In the genomic region with DNA sequence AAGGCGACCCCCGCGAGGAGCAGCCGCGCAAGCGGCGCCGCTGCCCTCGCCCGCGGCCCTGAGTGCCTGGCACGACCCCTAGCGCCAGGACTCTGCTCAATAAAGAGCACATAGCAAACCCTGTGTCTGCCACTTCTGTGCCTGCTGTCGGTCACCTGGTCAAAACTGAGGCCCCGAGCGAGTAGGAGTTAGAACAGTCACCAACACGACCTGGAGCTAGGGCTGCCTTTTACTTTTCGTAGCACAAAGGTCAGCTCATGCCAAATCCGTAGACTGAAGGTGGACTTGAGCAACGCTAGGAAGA, we compare ENCODE assay signal across 9 mouse cellular contexts. TPM values are rescaled to one million over a fixed set of nuclear protein-coding genes. Genes with fewer than 3 reads are reported as not detected.
DNase-seq lines count a peak whose midpoint lies in the region; ATAC-seq and TF ChIP-seq lines count a peak whose summit lies in the region.
"Had no signal": no experiment of that assay in that cellular context is flagged by ENCODE, and none has a peak within 500 bp of the region (broad histone marks: within the 10 kb centered on the region; RNA-seq: fewer than 3 reads in every experiment).

No protein-coding gene starts in this region.

- H3K27me3 ChIP-seq in kidney, postnatal 0 days (ENCODE audit: insufficient read depth, low read length): peaks cover 4% of the 10 kb centered on the region; the same call in 1 of the 2 replicates
- peaks cover 35% of the 10 kb centered on the region for H3K27me3 ChIP-seq in embryonic facial prominence, embryonic 13.5 days
- H3K27me3 ChIP-seq in intestine, embryonic 15.5 days (replicated peaks): peaks cover 28% of the 10 kb centered on the region
- no peaks in the 10 kb centered on the region for H3K27me3 ChIP-seq in midbrain, postnatal 0 days (ENCODE audit: insufficient read depth, low read length)
- H3K27me3 ChIP-seq: Patski had no signal

- peak; percentile 35; the same call in 1 of the 2 replicates for TF ChIP-seq CTCF in kidney, postnatal 0 days (IDR thresholded peaks at IDR 0.05; ENCODE audit: low read depth)
- TF ChIP-seq CTCF in midbrain, postnatal 0 days (IDR thresholded peaks at IDR 0.05): peak; percentile 51

- H3K36me3 ChIP-seq in kidney, postnatal 0 days (ENCODE audit: insufficient read depth, low read length): no peaks in the 10 kb centered on the region
- H3K36me3 ChIP-seq in embryonic facial prominence, embryonic 13.5 days: no peaks in the 10 kb centered on the region
- H3K36me3 ChIP-seq in intestine, embryonic 15.5 days: no peaks in the 10 kb centered on the region
- no peaks in the 10 kb centered on the region for H3K36me3 ChIP-seq in midbrain, postnatal 0 days (ENCODE audit: insufficient read depth, low read length)

- H3K4me1 ChIP-seq in kidney, postnatal 0 days (replicated peaks; ENCODE audit: insufficient read depth, low read length): peaks cover 12% of the 10 kb centered on the region
- H3K4me1 ChIP-seq in embryonic facial prominence, embryonic 13.5 days: peaks cover 34% of the 10 kb centered on the region
- peaks cover 18% of the 10 kb centered on the region for H3K4me1 ChIP-seq in intestine, embryonic 15.5 days (replicated peaks)
- peaks cover 14% of the 10 kb centered on the region; the same call in 1 of the 2 replicates for H3K4me1 ChIP-seq in midbrain, postnatal 0 days (ENCODE audit: insufficient read depth, low read length)

- H3K4me3 ChIP-seq in kidney, postnatal 0 days (replicated peaks; ENCODE audit: low read depth, low read length): no peak overlapping the region; the same call in 1 of the 2 replicates
- peak overlapping the region; percentile 48 for H3K4me3 ChIP-seq in embryonic facial prominence, embryonic 13.5 days
- H3K4me3 ChIP-seq in intestine, embryonic 15.5 days (replicated peaks): peak overlapping the region; percentile 44
- H3K4me3 ChIP-seq in midbrain, postnatal 0 days (ENCODE audit: low read depth, low read length): peak overlapping the region; percentile 42

- peak overlapping the region; percentile 75 for H3K4me2 ChIP-seq in kidney, postnatal 0 days (ENCODE audit: low read length)
- peak overlapping the region; percentile 96 for H3K4me2 ChIP-seq in embryonic facial prominence, embryonic 13.5 days
- H3K4me2 ChIP-seq in intestine, embryonic 15.5 days (replicated peaks): peak overlapping the region; percentile 92
- peak overlapping the region; percentile 77 for H3K4me2 ChIP-seq in midbrain, postnatal 0 days (ENCODE audit: low read depth, low read length, poor library complexity, severe bottlenecking)

- H3K9ac ChIP-seq in kidney, postnatal 0 days (ENCODE audit: low read depth, low read length): no peak overlapping the region
- H3K9ac ChIP-seq in embryonic facial prominence, embryonic 13.5 days: peak overlapping the region; percentile 72
- H3K9ac ChIP-seq in intestine, embryonic 15.5 days: no peak overlapping the region
- peak overlapping the region; percentile 56; the same call in 1 of the 2 replicates for H3K9ac ChIP-seq in midbrain, postnatal 0 days (replicated peaks; ENCODE audit: low read length, poor library complexity, severe bottlenecking)

- no peak overlapping the region for H3K27ac ChIP-seq in kidney, postnatal 0 days
- H3K27ac ChIP-seq in embryonic facial prominence, embryonic 13.5 days: no peak overlapping the region
- no peak overlapping the region for H3K27ac ChIP-seq in intestine, embryonic 15.5 days
- H3K27ac ChIP-seq in midbrain, postnatal 0 days (ENCODE audit: low read depth, low read length): no peak overlapping the region

- no peak for ATAC-seq in kidney, postnatal 0 days (replicated peaks; ENCODE audit: low FRiP score, low read depth)
- ATAC-seq in embryonic facial prominence, embryonic 13.5 days (ENCODE audit: insufficient number of reproducible peaks, insufficient read depth, low FRiP score, low TSS enrichment, low read depth): no peak
- 0 out of 2 replicates have a peak, but pooled peaks have one; percentile 6 for ATAC-seq in intestine, embryonic 15.5 days
- no peak for ATAC-seq in midbrain, postnatal 0 days (ENCODE audit: low FRiP score)
- no peak for ATAC-seq in megakaryocyte-erythroid progenitor cell, adult 5-6 weeks (replicated peaks; ENCODE audit: low FRiP score, low TSS enrichment, poor library complexity, severe bottlenecking)
- ATAC-seq in monocyte, adult 5-6 weeks (replicated peaks; ENCODE audit: insufficient number of reproducible peaks, low FRiP score, low TSS enrichment, poor library complexity, severe bottlenecking): no peak
- ATAC-seq: Patski had no signal

- no peaks in the 10 kb centered on the region for H3K9me3 ChIP-seq in kidney, postnatal 0 days (replicated peaks; ENCODE audit: low read length)
- H3K9me3 ChIP-seq in embryonic facial prominence, embryonic 13.5 days: no peaks in the 10 kb centered on the region
- H3K9me3 ChIP-seq in intestine, embryonic 15.5 days: no peaks in the 10 kb centered on the region
- no peaks in the 10 kb centered on the region for H3K9me3 ChIP-seq in midbrain, postnatal 0 days (ENCODE audit: low read length)

- 17% methylated on average over 20 of the region's 20 CpGs for WGBS in kidney, postnatal 0 days
- 16% methylated on average over 20 of the region's 20 CpGs for WGBS in embryonic facial prominence, embryonic 13.5 days
- 16% methylated on average over 20 of the region's 20 CpGs for WGBS in intestine, embryonic 15.5 days
- 12% methylated on average over 20 of the region's 20 CpGs for WGBS in midbrain, postnatal 0 days

- no peak for DNase-seq in kidney, postnatal 0 days (ENCODE audit: low spot score)
- no peak for DNase-seq in kidney, postnatal 14 days
- DNase-seq in midbrain, postnatal 0 days (ENCODE audit: low spot score): no peak
- DNase-seq in embryo, embryonic 11 days: no peak

RNA-seq across cellular contexts. Expression of a gene that starts 1.7 kb away (rescaled TPM):
- 0.09 TPM in 1 of 2 replicates, not detected in the other for polyA plus RNA-seq in kidney, postnatal 0 days (2015; fragmentation: Nextera tagmentation; extraction: Ambion mirVana)
- polyA plus RNA-seq in embryonic facial prominence, embryonic 13.5 days (2015; fragmentation: Nextera tagmentation; extraction: Ambion mirVana): 0.41 and 0.45 TPM in 2 replicates
- 0.15 TPM in 1 of 2 replicates, not detected in the other for polyA plus RNA-seq in intestine, embryonic 15.5 days (2015; fragmentation: Nextera tagmentation; extraction: Ambion mirVana)
- not detected in 2 replicates for total RNA-seq in midbrain, postnatal 0 days (2014; rRNA removed)
- polyA plus RNA-seq in midbrain, postnatal 0 days (2015; fragmentation: Nextera tagmentation; extraction: Ambion mirVana): 0.11 and 0.16 TPM in 2 replicates
- total RNA-seq in megakaryocyte-erythroid progenitor cell, adult 5-6 weeks (2014; fragmentation: Nextera tagmentation): not detected in 2 replicates
- total RNA-seq in megakaryocyte-erythroid progenitor cell, adult 5-6 weeks (2017): not detected in 2 replicates
- total RNA-seq in monocyte, adult 5-6 weeks (2017): not detected in 3 replicates
- polyA plus RNA-seq: Patski had no signal

RNA-seq across cellular contexts. Expression of a gene that starts 3.0 kb away (rescaled TPM):
- polyA plus RNA-seq in kidney, postnatal 0 days (2015; fragmentation: Nextera tagmentation; extraction: Ambion mirVana): 0.80 and 1.1 TPM in 2 replicates
- polyA plus RNA-seq in embryonic facial prominence, embryonic 13.5 days (2015; fragmentation: Nextera tagmentation; extraction: Ambion mirVana): 0.95 and 1.6 TPM in 2 replicates
- polyA plus RNA-seq in intestine, embryonic 15.5 days (2015; fragmentation: Nextera tagmentation; extraction: Ambion mirVana): 0.52 and 0.57 TPM in 2 replicates
- 1.6 and 2.5 TPM in 2 replicates for total RNA-seq in midbrain, postnatal 0 days (2014; rRNA removed)
- 4.0 and 5.3 TPM in 2 replicates for polyA plus RNA-seq in midbrain, postnatal 0 days (2015; fragmentation: Nextera tagmentation; extraction: Ambion mirVana)
- not detected in 2 replicates for total RNA-seq in megakaryocyte-erythroid progenitor cell, adult 5-6 weeks (2014; fragmentation: Nextera tagmentation)
- not detected in 2 replicates for total RNA-seq in megakaryocyte-erythroid progenitor cell, adult 5-6 weeks (2017)
- total RNA-seq in monocyte, adult 5-6 weeks (2017): 0.78 TPM in 1 of 3 replicates, not detected in the others

RNA-seq across cellular contexts. Expression of a gene that starts 8.9 kb away (rescaled TPM):
- polyA plus RNA-seq in kidney, postnatal 0 days (2015; fragmentation: Nextera tagmentation; extraction: Ambion mirVana): 0.58 and 0.97 TPM in 2 replicates
- 3.8 and 4.3 TPM in 2 replicates for polyA plus RNA-seq in embryonic facial prominence, embryonic 13.5 days (2015; fragmentation: Nextera tagmentation; extraction: Ambion mirVana)
- 1.2 TPM in 2 replicates for polyA plus RNA-seq in intestine, embryonic 15.5 days (2015; fragmentation: Nextera tagmentation; extraction: Ambion mirVana)
- total RNA-seq in midbrain, postnatal 0 days (2014; rRNA removed): 23.3 and 27.7 TPM in 2 replicates
- polyA plus RNA-seq in midbrain, postnatal 0 days (2015; fragmentation: Nextera tagmentation; extraction: Ambion mirVana): 18.1 and 18.9 TPM in 2 replicates
- 3.1 and 6.1 TPM in 2 replicates for total RNA-seq in megakaryocyte-erythroid progenitor cell, adult 5-6 weeks (2014; fragmentation: Nextera tagmentation)
- total RNA-seq in megakaryocyte-erythroid progenitor cell, adult 5-6 weeks (2017): 0.09 and 1.8 TPM in 2 replicates
- 0.68 TPM in 1 of 3 replicates, not detected in the others for total RNA-seq in monocyte, adult 5-6 weeks (2017)

RNA-seq across cellular contexts. Expression of a gene that starts 19.9 kb away (rescaled TPM):
- 9.5 and 9.6 TPM in 2 replicates for polyA plus RNA-seq in kidney, postnatal 0 days (2015; fragmentation: Nextera tagmentation; extraction: Ambion mirVana)
- polyA plus RNA-seq in embryonic facial prominence, embryonic 13.5 days (2015; fragmentation: Nextera tagmentation; extraction: Ambion mirVana): 21.1 and 22.6 TPM in 2 replicates
- 16.7 and 18.7 TPM in 2 replicates for polyA plus RNA-seq in intestine, embryonic 15.5 days (2015; fragmentation: Nextera tagmentation; extraction: Ambion mirVana)
- total RNA-seq in midbrain, postnatal 0 days (2014; rRNA removed): 2.0 and 2.3 TPM in 2 replicates
- polyA plus RNA-seq in midbrain, postnatal 0 days (2015; fragmentation: Nextera tagmentation; extraction: Ambion mirVana): 2.1 and 2.3 TPM in 2 replicates
- total RNA-seq in megakaryocyte-erythroid progenitor cell, adult 5-6 weeks (2014; fragmentation: Nextera tagmentation): 25.3 and 26.1 TPM in 2 replicates
- total RNA-seq in megakaryocyte-erythroid progenitor cell, adult 5-6 weeks (2017): 7.0 and 7.8 TPM in 2 replicates
- 0.64 to 3.1 TPM (median 1.8 TPM) in 3 replicates for total RNA-seq in monocyte, adult 5-6 weeks (2017)

RNA-seq across cellular contexts. Expression of a gene that starts 53.7 kb away (rescaled TPM):
- 37.3 and 37.9 TPM in 2 replicates for polyA plus RNA-seq in kidney, postnatal 0 days (2015; fragmentation: Nextera tagmentation; extraction: Ambion mirVana)
- 24.0 and 24.7 TPM in 2 replicates for polyA plus RNA-seq in embryonic facial prominence, embryonic 13.5 days (2015; fragmentation: Nextera tagmentation; extraction: Ambion mirVana)
- polyA plus RNA-seq in intestine, embryonic 15.5 days (2015; fragmentation: Nextera tagmentation; extraction: Ambion mirVana): 28.0 and 32.9 TPM in 2 replicates
- 16.1 and 21.6 TPM in 2 replicates for total RNA-seq in midbrain, postnatal 0 days (2014; rRNA removed)
- polyA plus RNA-seq in midbrain, postnatal 0 days (2015; fragmentation: Nextera tagmentation; extraction: Ambion mirVana): 17.8 and 21.1 TPM in 2 replicates
- 17.3 and 18.1 TPM in 2 replicates for total RNA-seq in megakaryocyte-erythroid progenitor cell, adult 5-6 weeks (2014; fragmentation: Nextera tagmentation)
- 9.1 and 12.4 TPM in 2 replicates for total RNA-seq in megakaryocyte-erythroid progenitor cell, adult 5-6 weeks (2017)
- total RNA-seq in monocyte, adult 5-6 weeks (2017): 7.3 to 10.6 TPM (median 9.6 TPM) in 3 replicates

Comparison
In these comparisons a context has a peak if more than half of its experiments do, and no peak if none do; other contexts are left out.
1. H3K9ac ChIP-seq: peak in embryonic facial prominence, embryonic 13.5 days (single experiment) and midbrain, postnatal 0 days (single experiment); none in kidney, postnatal 0 days (single experiment) and intestine, embryonic 15.5 days (single experiment).
2. Peak in every context shown above with its lines, with median percentiles within 50 percentile points of each other: H3K4me2 ChIP-seq.